Mouse (Mus musculus) cerebellum, adult (tissue): ENCODE measurements at regions not wholly inside any gene's neighbourhood (a gene's known extent, or its start where the extent isn't known, plus 50 kb on each side); places are given as distances from the start of the nearest gene placed in this dataset.

ENCODE experiments used
- ATAC-seq: cut with Nextera tagmentation; 2 replicates; pipeline ENCODE4 v1.9.2; 2017; ENCODE audit warnings: mild to moderate bottlenecking, moderate library complexity, mixed read lengths; ENCODE audit not compliant: insufficient number of reproducible peaks, low FRiP score, low TSS enrichment

- no peak for ATAC-seq
Observed at GRCm38 (mm10) chr13:119256350-119256749, 172.1 kb upstream of the Paip1 start.

GRCm38 (mm10) chr13:119258515-119258914 is 169.9 kb upstream of the Paip1 start:
- no peak for ATAC-seq

GRCm38 (mm10) chr13:119263561-119263960 is 164.8 kb upstream of the Paip1 start:
- no peak for ATAC-seq

- no peak for ATAC-seq
Observed at GRCm38 (mm10) chr13:119267608-119268300, 160.6 kb upstream of the Paip1 start.

- ATAC-seq = no peak
Observed at GRCm38 (mm10) chr13:119268301-119268675, 160.1 kb upstream of the Paip1 start.

- no peak for ATAC-seq
Observed at GRCm38 (mm10) chr13:119275500-119275899, 152.9 kb upstream of the Paip1 start.

- ATAC-seq = peak; percentile 66
Observed at GRCm38 (mm10) chr13:119277308-119277948, 151.0 kb upstream of the Paip1 start.

- ATAC-seq = no peak
Observed at GRCm38 (mm10) chr13:119279449-119279848, 149.0 kb upstream of the Paip1 start.

GRCm38 (mm10) chr13:119280622-119281021 is 147.8 kb upstream of the Paip1 start:
- ATAC-seq = no peak

- ATAC-seq = peak; percentile 76
Observed at GRCm38 (mm10) chr13:119283448-119283847, 145.0 kb upstream of the Paip1 start.

- ATAC-seq = no peak
Observed at GRCm38 (mm10) chr13:119309238-119309637, 119.2 kb upstream of the Paip1 start.

- no peak for ATAC-seq
Observed at GRCm38 (mm10) chr13:119310013-119310412, 118.4 kb upstream of the Paip1 start.

GRCm38 (mm10) chr13:119314356-119314755 is 114.0 kb upstream of the Paip1 start:
- no peak for ATAC-seq

GRCm38 (mm10) chr13:119318358-119318757 is 110.0 kb upstream of the Paip1 start:
- no peak for ATAC-seq

- ATAC-seq = no peak
Observed at GRCm38 (mm10) chr13:119325510-119325909, 102.9 kb upstream of the Paip1 start.

GRCm38 (mm10) chr13:119326877-119327625 is 101.3 kb upstream of the Paip1 start:
- ATAC-seq = no peak

GRCm38 (mm10) chr13:119328731-119329130 is 99.7 kb upstream of the Paip1 start:
- ATAC-seq = no peak

- ATAC-seq = no peak
Observed at GRCm38 (mm10) chr13:119331815-119332214, 96.6 kb upstream of the Paip1 start.

GRCm38 (mm10) chr13:119333915-119334314 is 94.5 kb upstream of the Paip1 start:
- ATAC-seq = no peak

- ATAC-seq = no peak
Observed at GRCm38 (mm10) chr13:119337861-119338260, 90.5 kb upstream of the Paip1 start.

- no peak for ATAC-seq
Observed at GRCm38 (mm10) chr13:119339016-119339415, 89.4 kb upstream of the Paip1 start.
